Mouse (Mus musculus) G1E (cell line): ENCODE measurements around the gene Fn1. TPM values are rescaled to one million over a fixed set of nuclear protein-coding genes. Genes with fewer than 3 reads are reported as not detected.

Experiments
- ATAC-seq: 2 replicates; pipeline ENCODE4 v1.8.0; 2016; ENCODE audit warnings: mild to moderate bottlenecking; ENCODE audit not compliant: insufficient number of reproducible peaks, poor library complexity, low FRiP score, severe bottlenecking; ENCODE audit errors: extremely low read depth
- DNase-seq: peaks from one replicate; pipeline ENCODE4 v3.0.0; 2012; ENCODE audit warnings: low spot score
- H3K27me3 ChIP-seq: 2 replicates; pipeline ENCODE4 v1.6.1; 2012; ENCODE audit warnings: mild to moderate bottlenecking, low read length, inconsistent platforms; ENCODE audit not compliant: insufficient read depth
- H3K36me3 ChIP-seq: replicated peaks from 2 replicates; pipeline ENCODE3; 2012; ENCODE audit warnings: mild to moderate bottlenecking, inconsistent platforms
- H3K4me1 ChIP-seq: 2 replicates; pipeline ENCODE4 v1.6.1; 2012; ENCODE audit warnings: low read depth, low read length, inconsistent platforms, mixed read lengths; ENCODE audit not compliant: insufficient read depth
- H3K4me3 ChIP-seq: 2 replicates; pipeline ENCODE4 v1.5.1; 2012; ENCODE audit warnings: low read depth, mild to moderate bottlenecking, inconsistent platforms, low read length, moderate library complexity, mixed read lengths
- H3K9me3 ChIP-seq: replicated peaks from 2 replicates; pipeline ENCODE4 v1.6.1; 2012; ENCODE audit warnings: inconsistent platforms
- CTCF ChIP-seq: IDR thresholded peaks from 2 replicates; pipeline ENCODE4 v1.5.1; 2012; ENCODE audit warnings: low read depth, low read length, inconsistent platforms, mixed read lengths
- GATA1 ChIP-seq: IDR thresholded peaks from 2 replicates; pipeline ENCODE4 v1.6.1; 2012; ENCODE audit warnings: borderline replicate concordance, low read length, inconsistent platforms, mixed read lengths
- GATA2 ChIP-seq: IDR thresholded peaks from 2 replicates; pipeline ENCODE4 v1.6.1; 2012; ENCODE audit warnings: low read depth, low read length, inconsistent platforms, borderline replicate concordance
- POLR2AphosphoS5 ChIP-seq: IDR thresholded peaks from 2 replicates; pipeline ENCODE4 v1.6.1; 2012; ENCODE audit warnings: low read depth, low read length, inconsistent platforms; ENCODE audit not compliant: insufficient replicate concordance
- TAL1 ChIP-seq: conservative IDR thresholded peaks from 2 replicates; pipeline ENCODE4 v1.6.1; 2012; ENCODE audit warnings: low read depth, low read length, inconsistent platforms, mixed read lengths
- polyA plus RNA-seq: library from polyadenylated mRNA; stranded (reverse); fragments of >175 nt; gene quantifications from 2 replicates; pipeline ENCODE4 v1.2.3, GENCODE M21; 2012
- total RNA-seq, 2 experiments: library from RNA; stranded (forward) in 1 of 2; stranded (reverse) in 1 of 2; fragments of 200-1000 nt in 1 of 2; fragments of >200 nt in 1 of 2; fragmentation: Nextera tagmentation in 1 of 2; gene quantifications; 2 replicates each; pipeline ENCODE4 v1.2.3; 2014 to 2017

Fn1 gene
- total RNA-seq (2014; fragmentation: Nextera tagmentation) (not detected in 2 replicates), total RNA-seq (2017) (0.35 and 0.98 TPM in 2 replicates), polyA plus RNA-seq (0.01 TPM in 1 of 2 replicates, not detected in the other)

GRCm38 (mm10) chr1:71652551-71653399 is at the start of gene Fn1:
Gene Fn1, minus strand, starts transcription at chr1:71653200.
- DNase-seq (no peak), ATAC-seq (no peak)
- H3K27me3 ChIP-seq, result peaks cover 17% of the 10 kb centered on the region
- H3K4me1 ChIP-seq, result peaks cover 5% of the 10 kb centered on the region; the same call in 1 of the 2 replicates
- H3K9me3 ChIP-seq, result no peaks in the 10 kb centered on the region
- H3K4me3 ChIP-seq, result no peak within 1 kb of the TSS; the same call in 1 of the 2 replicates
- no peaks in the 10 kb centered on the region for H3K36me3 ChIP-seq
- no peak for TF ChIP-seq GATA2
- no peak for TF ChIP-seq CTCF
- TF ChIP-seq TAL1, result no peak
- TF ChIP-seq GATA1, result no peak
- no peak for TF ChIP-seq POLR2AphosphoS5

- ATAC-seq, result no peak
Observed at GRCm38 (mm10) chr1:71696093-71696492, 43.1 kb upstream of the Fn1 start.

GRCm38 (mm10) chr1:71691472-71692277 is 38.7 kb upstream of the Fn1 start:
- ATAC-seq (no peak), DNase-seq (no peak)
- no peaks in the 10 kb centered on the region for H3K36me3 ChIP-seq
- no peak for TF ChIP-seq CTCF
- TF ChIP-seq POLR2AphosphoS5, result no peak
- no peak for TF ChIP-seq GATA2
- no peak for TF ChIP-seq TAL1
- TF ChIP-seq GATA1, result no peak
- no peaks in the 10 kb centered on the region for H3K27me3 ChIP-seq
- no peak overlapping the region for H3K4me3 ChIP-seq
- H3K9me3 ChIP-seq, result no peaks in the 10 kb centered on the region
- no peaks in the 10 kb centered on the region for H3K4me1 ChIP-seq

More at GRCm38 (mm10) chr1:71696093-71696492, 43.1 kb upstream of the Fn1 start:
- TF ChIP-seq TAL1 (no peak), CTCF (no peak), GATA1 (no peak), POLR2AphosphoS5 (no peak), GATA2 (no peak)
- H3K4me3 ChIP-seq, result no peak overlapping the region
- H3K36me3 ChIP-seq, result no peaks in the 10 kb centered on the region
- no peaks in the 10 kb centered on the region for H3K4me1 ChIP-seq
- H3K27me3 ChIP-seq, result no peaks in the 10 kb centered on the region
- no peak for DNase-seq
- H3K9me3 ChIP-seq, result no peaks in the 10 kb centered on the region

GRCm38 (mm10) chr1:71688926-71689303 is 35.9 kb upstream of the Fn1 start:
- Histone ChIP-seq H3K4me3 (no peak overlapping the region), H3K9me3 (no peaks in the 10 kb centered on the region), H3K36me3 (no peaks in the 10 kb centered on the region), H3K4me1 (no peaks in the 10 kb centered on the region), H3K27me3 (no peaks in the 10 kb centered on the region)
- TF ChIP-seq TAL1 (no peak), GATA1 (no peak), GATA2 (no peak), CTCF (no peak)
- ATAC-seq, result no peak
- no peak for DNase-seq

GRCm38 (mm10) chr1:71688272-71688925 is 35.4 kb upstream of the Fn1 start:
- Histone ChIP-seq H3K36me3 (no peaks in the 10 kb centered on the region), H3K27me3 (no peaks in the 10 kb centered on the region), H3K4me3 (no peak overlapping the region), H3K9me3 (no peaks in the 10 kb centered on the region), H3K4me1 (no peaks in the 10 kb centered on the region)
- ATAC-seq (no peak), DNase-seq (no peak)
- no peak for TF ChIP-seq POLR2AphosphoS5
- no peak for TF ChIP-seq CTCF
- TF ChIP-seq GATA1, result no peak
- TF ChIP-seq TAL1, result no peak
- no peak for TF ChIP-seq GATA2

GRCm38 (mm10) chr1:71686791-71687190 is 33.8 kb upstream of the Fn1 start:
- no peak for ATAC-seq
- H3K4me3 ChIP-seq, result no peak overlapping the region
- DNase-seq, result no peak
- no peaks in the 10 kb centered on the region for H3K4me1 ChIP-seq
- TF ChIP-seq GATA2 (no peak), GATA1 (no peak), CTCF (no peak), POLR2AphosphoS5 (no peak), TAL1 (no peak)
- no peaks in the 10 kb centered on the region for H3K9me3 ChIP-seq
- no peaks in the 10 kb centered on the region for H3K36me3 ChIP-seq
- H3K27me3 ChIP-seq, result no peaks in the 10 kb centered on the region
